In the genomic region with DNA sequence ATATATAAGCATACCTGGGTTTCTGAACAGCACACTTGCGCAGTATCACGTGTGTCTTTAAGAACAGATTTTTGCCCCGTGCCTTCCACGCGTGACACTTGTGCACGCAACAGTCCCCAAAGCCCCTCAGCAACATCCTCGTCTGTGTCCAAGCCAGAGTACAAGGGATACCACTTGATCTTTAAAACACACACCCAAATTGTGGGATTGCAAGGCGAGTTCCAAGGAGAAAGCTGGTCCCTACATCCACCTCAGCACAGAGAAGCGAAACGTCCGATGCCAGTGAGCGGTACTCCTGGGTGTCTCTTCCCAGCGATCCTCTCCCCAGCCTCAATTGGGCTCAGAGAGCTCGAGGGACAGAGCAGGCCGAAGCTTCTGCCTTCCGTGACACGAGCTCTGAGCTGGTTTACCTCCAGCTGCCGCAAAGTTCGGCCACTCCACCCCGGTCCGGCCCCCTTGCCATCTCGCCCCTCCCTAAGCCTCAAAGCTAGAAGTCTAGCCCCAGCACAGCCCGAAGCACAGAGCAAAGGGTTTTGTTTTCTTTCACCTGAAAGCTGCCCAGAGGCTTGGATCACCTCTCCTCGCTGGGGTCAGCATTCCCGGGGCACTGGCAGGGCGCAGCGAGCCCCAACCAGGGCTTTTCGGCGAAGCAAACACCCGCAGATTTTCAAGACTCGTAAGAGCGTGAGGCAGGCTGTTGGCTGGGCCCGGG, we compare ENCODE assay signal across 10 mouse cellular contexts. TPM values are rescaled to one million over a fixed set of nuclear protein-coding genes. Genes with fewer than 3 reads are reported as not detected.
DNase-seq lines count a peak whose midpoint lies in the region; ATAC-seq and TF ChIP-seq lines count a peak whose summit lies in the region.
"Had no signal": no experiment of that assay in that cellular context is flagged by ENCODE, and none has a peak within 500 bp of the region (broad histone marks: within the 10 kb centered on the region; RNA-seq: fewer than 3 reads in every experiment).

No protein-coding gene starts in this region.

- H3K36me3 ChIP-seq in kidney, embryonic 16.5 days (ENCODE audit: insufficient read depth, low read length) = no peaks in the 10 kb centered on the region
- H3K36me3 ChIP-seq in embryonic facial prominence, embryonic 11.5 days (replicated peaks; ENCODE audit: control insufficient read depth, insufficient read depth, low read depth, low read length) = no peaks in the 10 kb centered on the region
- H3K36me3 ChIP-seq in intestine, embryonic 15.5 days = no peaks in the 10 kb centered on the region
- no peaks in the 10 kb centered on the region for H3K36me3 ChIP-seq in neural tube, embryonic 13.5 days
- no peaks in the 10 kb centered on the region for H3K36me3 ChIP-seq in thymus, adult 2 months (ENCODE audit: control insufficient read depth, insufficient read depth, low read length)

- 0 out of 2 replicates have a peak overlapping the region, but pooled peaks have one; percentile 11 for H3K9ac ChIP-seq in kidney, embryonic 16.5 days (replicated peaks; ENCODE audit: low read length)
- peak overlapping the region; percentile 68 for H3K9ac ChIP-seq in embryonic facial prominence, embryonic 11.5 days (replicated peaks; ENCODE audit: low read length)
- H3K9ac ChIP-seq in intestine, embryonic 15.5 days = no peak overlapping the region
- H3K9ac ChIP-seq in neural tube, embryonic 13.5 days = no peak overlapping the region

- no peak for ATAC-seq in kidney, embryonic 16.5 days (ENCODE audit: low FRiP score, low TSS enrichment)
- ATAC-seq in embryonic facial prominence, embryonic 11.5 days (replicated peaks; ENCODE audit: insufficient number of reproducible peaks, low FRiP score, low TSS enrichment, low read depth) = no peak
- no peak for ATAC-seq in intestine, embryonic 15.5 days
- no peak for ATAC-seq in neural tube, embryonic 13.5 days (ENCODE audit: low read depth)
- ATAC-seq in erythroblast, adult 5-6 weeks (replicated peaks; ENCODE audit: low FRiP score, poor library complexity, severe bottlenecking) = no peak

- H3K27ac ChIP-seq in kidney, embryonic 16.5 days (ENCODE audit: low read length) = no peak overlapping the region
- H3K27ac ChIP-seq in embryonic facial prominence, embryonic 11.5 days (replicated peaks; ENCODE audit: low read depth, low read length) = peak overlapping the region; percentile 72
- H3K27ac ChIP-seq in intestine, embryonic 15.5 days = no peak overlapping the region
- H3K27ac ChIP-seq in neural tube, embryonic 13.5 days (replicated peaks) = no peak overlapping the region
- no peak overlapping the region for H3K27ac ChIP-seq in thymus, adult 2 months (ENCODE audit: control insufficient read depth, insufficient read depth, low read length)

- TF ChIP-seq POLR2A in thymus, adult 2 months (IDR thresholded peaks at IDR 0.05; ENCODE audit: control insufficient read depth, extremely low read depth, insufficient read depth, low read length, poor library complexity) = no peak

- DNase-seq in kidney, adult 18-20 months = no peak
- DNase-seq in embryonic facial prominence, embryonic 11.5 days (ENCODE audit: low spot score) = peak; percentile 26
- DNase-seq in thymus, adult 2 months = no peak
- DNase-seq in cerebellum, postnatal 14 days = no peak

- peaks cover 32% of the 10 kb centered on the region for H3K4me1 ChIP-seq in kidney, embryonic 16.5 days (ENCODE audit: insufficient read depth, low read length)
- H3K4me1 ChIP-seq in embryonic facial prominence, embryonic 11.5 days (ENCODE audit: control insufficient read depth, insufficient read depth, low read length) = peaks cover 9% of the 10 kb centered on the region
- peaks cover 34% of the 10 kb centered on the region for H3K4me1 ChIP-seq in intestine, embryonic 15.5 days (replicated peaks)
- peaks cover 36% of the 10 kb centered on the region for H3K4me1 ChIP-seq in neural tube, embryonic 13.5 days (replicated peaks)
- H3K4me1 ChIP-seq in thymus, adult 2 months (replicated peaks; ENCODE audit: control insufficient read depth, insufficient read depth, low read length) = no peaks in the 10 kb centered on the region

- no peak for TF ChIP-seq CTCF in thymus, adult 2 months (IDR thresholded peaks at IDR 0.05; ENCODE audit: borderline replicate concordance, control insufficient read depth, extremely low read depth, insufficient read depth, low read length, poor library complexity)

- peak overlapping the region; percentile 77 for H3K4me2 ChIP-seq in kidney, embryonic 16.5 days (replicated peaks; ENCODE audit: low read depth, low read length)
- H3K4me2 ChIP-seq in embryonic facial prominence, embryonic 11.5 days (ENCODE audit: low read depth, low read length) = peak overlapping the region; percentile 91
- H3K4me2 ChIP-seq in intestine, embryonic 15.5 days (replicated peaks) = peak overlapping the region; percentile 81
- peak overlapping the region; percentile 56 for H3K4me2 ChIP-seq in neural tube, embryonic 13.5 days

- peak overlapping the region; percentile 39 for H3K4me3 ChIP-seq in kidney, embryonic 16.5 days (ENCODE audit: low read length)
- peak overlapping the region; percentile 49 for H3K4me3 ChIP-seq in embryonic facial prominence, embryonic 11.5 days (ENCODE audit: low read depth, low read length)
- peak overlapping the region; percentile 38 for H3K4me3 ChIP-seq in intestine, embryonic 15.5 days (replicated peaks)
- peak overlapping the region; percentile 36 for H3K4me3 ChIP-seq in neural tube, embryonic 13.5 days
- no peak overlapping the region for H3K4me3 ChIP-seq in thymus, adult 2 months (ENCODE audit: control insufficient read depth, insufficient read depth, low read length)

- no peaks in the 10 kb centered on the region for H3K9me3 ChIP-seq in kidney, embryonic 16.5 days (ENCODE audit: low read length)
- H3K9me3 ChIP-seq in embryonic facial prominence, embryonic 11.5 days (replicated peaks; ENCODE audit: control insufficient read depth, low read length) = no peaks in the 10 kb centered on the region
- no peaks in the 10 kb centered on the region for H3K9me3 ChIP-seq in intestine, embryonic 15.5 days
- no peaks in the 10 kb centered on the region for H3K9me3 ChIP-seq in neural tube, embryonic 13.5 days

- peaks cover 90% of the 10 kb centered on the region for H3K27me3 ChIP-seq in kidney, embryonic 16.5 days (ENCODE audit: insufficient read depth, low read length)
- H3K27me3 ChIP-seq in embryonic facial prominence, embryonic 11.5 days (ENCODE audit: control insufficient read depth, insufficient read depth, low read length) = peaks cover 68% of the 10 kb centered on the region
- H3K27me3 ChIP-seq in intestine, embryonic 15.5 days (replicated peaks) = peaks cover 91% of the 10 kb centered on the region
- peaks cover 99% of the 10 kb centered on the region for H3K27me3 ChIP-seq in neural tube, embryonic 13.5 days
- H3K27me3 ChIP-seq in thymus, adult 2 months (ENCODE audit: control insufficient read depth, insufficient read depth, low read length) = peaks cover 15% of the 10 kb centered on the region

- 2% methylated on average over 33 of the region's 33 CpGs for WGBS in kidney, embryonic 16.5 days
- under 1% methylated on average over 33 of the region's 33 CpGs for WGBS in embryonic facial prominence, embryonic 11.5 days
- WGBS in intestine, embryonic 15.5 days = 3% methylated on average over 33 of the region's 33 CpGs
- 2% methylated on average over 33 of the region's 33 CpGs for WGBS in neural tube, embryonic 13.5 days
- 7% methylated on average over 33 of the region's 33 CpGs for WGBS in thymus, adult 2 months

RNA-seq across cellular contexts. Expression of a gene that starts 0.5 kb away (rescaled TPM):
- not detected in 2 replicates for polyA plus RNA-seq in kidney, embryonic 16.5 days (2015; fragmentation: Nextera tagmentation; extraction: Ambion mirVana)
- 4.4 and 4.9 TPM in 2 replicates for polyA plus RNA-seq in embryonic facial prominence, embryonic 11.5 days (2014; fragmentation: Nextera tagmentation; extraction: Ambion mirVana)
- not detected in 2 replicates for polyA plus RNA-seq in intestine, embryonic 15.5 days (2015; fragmentation: Nextera tagmentation; extraction: Ambion mirVana)
- polyA plus RNA-seq in neural tube, embryonic 13.5 days (2015; fragmentation: Nextera tagmentation; extraction: Ambion mirVana) = 0.63 and 0.68 TPM in 2 replicates
- polyA plus RNA-seq in thymus, adult 2 months (2012; rRNA removed) = 0.05 and 0.14 TPM in 2 replicates
- not detected in 2 replicates for total RNA-seq in erythroblast, adult 5-6 weeks (2015; ENCODE audit: low replicate concordance)
- total RNA-seq in erythroblast, adult 5-6 weeks (2017; ENCODE audit: low replicate concordance) = not detected in 2 replicates
- total RNA-seq: heart, adult 18-20 months; MEL had no signal

RNA-seq across cellular contexts. Expression of a gene that starts 31.6 kb away (rescaled TPM):
- polyA plus RNA-seq in kidney, embryonic 16.5 days (2015; fragmentation: Nextera tagmentation; extraction: Ambion mirVana) = 46.1 and 46.9 TPM in 2 replicates
- 68.7 and 69.7 TPM in 2 replicates for polyA plus RNA-seq in embryonic facial prominence, embryonic 11.5 days (2014; fragmentation: Nextera tagmentation; extraction: Ambion mirVana)
- 39.9 and 42.8 TPM in 2 replicates for polyA plus RNA-seq in intestine, embryonic 15.5 days (2015; fragmentation: Nextera tagmentation; extraction: Ambion mirVana)
- 106 and 127 TPM in 2 replicates for polyA plus RNA-seq in neural tube, embryonic 13.5 days (2015; fragmentation: Nextera tagmentation; extraction: Ambion mirVana)
- polyA plus RNA-seq in thymus, adult 2 months (2012; rRNA removed) = 3.9 and 5.7 TPM in 2 replicates
- total RNA-seq in erythroblast, adult 5-6 weeks (2015; ENCODE audit: low replicate concordance) = 2.9 and 6.5 TPM in 2 replicates
- 13.3 and 25.0 TPM in 2 replicates for total RNA-seq in erythroblast, adult 5-6 weeks (2017; ENCODE audit: low replicate concordance)

RNA-seq across cellular contexts. Expression of a gene that starts 51.6 kb away (rescaled TPM):
- polyA plus RNA-seq in kidney, embryonic 16.5 days (2015; fragmentation: Nextera tagmentation; extraction: Ambion mirVana) = not detected in 2 replicates
- polyA plus RNA-seq in embryonic facial prominence, embryonic 11.5 days (2014; fragmentation: Nextera tagmentation; extraction: Ambion mirVana) = not detected in 2 replicates
- not detected in 2 replicates for polyA plus RNA-seq in intestine, embryonic 15.5 days (2015; fragmentation: Nextera tagmentation; extraction: Ambion mirVana)
- not detected in 2 replicates for polyA plus RNA-seq in neural tube, embryonic 13.5 days (2015; fragmentation: Nextera tagmentation; extraction: Ambion mirVana)
- polyA plus RNA-seq in thymus, adult 2 months (2012; rRNA removed) = not detected in 2 replicates
- not detected in 2 replicates for total RNA-seq in erythroblast, adult 5-6 weeks (2015; ENCODE audit: low replicate concordance)
- not detected in 2 replicates for total RNA-seq in erythroblast, adult 5-6 weeks (2017; ENCODE audit: low replicate concordance)
- total RNA-seq: heart, adult 18-20 months; MEL had no signal

Comparison
In these comparisons a context has a peak if more than half of its experiments do, and no peak if none do; other contexts are left out.
1. H3K9ac ChIP-seq: peak in kidney, embryonic 16.5 days (single experiment) and embryonic facial prominence, embryonic 11.5 days (single experiment); none in intestine, embryonic 15.5 days (single experiment) and neural tube, embryonic 13.5 days (single experiment).
2. Peak in every context shown above with its lines, with median percentiles within 50 percentile points of each other: H3K4me2 ChIP-seq.